Mouse (Mus musculus): Measurements from ENCODE around the gene Rcan3.

- TF ChIP-seq POLR2A (IDR thresholded peaks at IDR 0.05; ENCODE audit: extremely low read depth, insufficient read depth, low read length) (no peak), CTCF (IDR thresholded peaks at IDR 0.05; ENCODE audit: extremely low read depth, insufficient read depth, low read length) (no peak)
Observed at GRCm38 (mm10) chr4:135394666-135395065, 39.0 kb downstream of the Rcan3 start.

Data from cortical plate, adult 2 months (tissue).